Mouse (Mus musculus) spleen, postnatal 0 days (tissue): ENCODE data around the gene Zfp697. TPM values are rescaled to one million over a fixed set of nuclear protein-coding genes. Genes with fewer than 3 reads are reported as not detected.

Experiments
- polyA plus RNA-seq: library from polyadenylated mRNA; unstranded; fragments of >200 nt; fragmentation: Nextera tagmentation; extraction: Ambion mirVana; gene quantifications from 2 replicates; pipeline ENCODE4 v1.2.1, GENCODE M21; 2015

Zfp697 gene
- 0.72 and 1.1 TPM in 2 replicates for polyA plus RNA-seq

DNA sequence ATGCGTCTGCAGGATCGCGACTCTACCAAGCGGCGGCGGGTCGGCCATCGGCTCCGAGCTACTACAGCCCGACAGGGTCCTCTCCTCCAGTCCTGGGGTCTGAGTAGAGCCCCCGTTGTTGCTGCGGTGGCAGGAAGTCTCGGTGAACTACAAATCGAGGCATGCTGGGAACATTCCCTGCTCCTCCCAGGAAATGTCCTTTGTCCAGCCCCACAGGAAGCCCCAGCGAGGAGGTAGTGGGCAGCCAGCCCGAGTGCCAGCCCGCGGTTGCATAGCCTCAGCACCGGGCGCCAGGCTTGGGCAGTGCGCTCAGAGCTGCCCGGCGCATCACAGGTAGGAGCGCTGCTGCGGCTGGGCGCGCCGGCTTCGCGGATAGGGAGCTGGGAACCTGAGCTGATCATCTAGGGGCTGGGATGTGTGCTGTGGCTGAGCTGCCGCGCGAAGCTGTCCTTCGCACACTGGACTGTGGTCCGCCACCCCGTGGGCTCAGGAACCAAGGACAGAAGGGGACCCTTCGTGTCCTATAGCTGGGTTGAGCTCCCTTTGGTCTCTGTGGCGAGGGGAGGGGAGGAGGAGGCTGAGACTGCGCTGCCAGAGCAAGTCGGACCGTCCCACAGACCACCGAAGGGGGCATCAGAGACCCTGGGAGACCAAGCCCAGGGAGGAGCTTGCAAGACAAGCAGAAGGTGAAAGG, at the start of gene Zfp697:
Gene Zfp697, plus strand, starts transcription at position 216 of the 694 bp plus-strand sequence.

DNA sequence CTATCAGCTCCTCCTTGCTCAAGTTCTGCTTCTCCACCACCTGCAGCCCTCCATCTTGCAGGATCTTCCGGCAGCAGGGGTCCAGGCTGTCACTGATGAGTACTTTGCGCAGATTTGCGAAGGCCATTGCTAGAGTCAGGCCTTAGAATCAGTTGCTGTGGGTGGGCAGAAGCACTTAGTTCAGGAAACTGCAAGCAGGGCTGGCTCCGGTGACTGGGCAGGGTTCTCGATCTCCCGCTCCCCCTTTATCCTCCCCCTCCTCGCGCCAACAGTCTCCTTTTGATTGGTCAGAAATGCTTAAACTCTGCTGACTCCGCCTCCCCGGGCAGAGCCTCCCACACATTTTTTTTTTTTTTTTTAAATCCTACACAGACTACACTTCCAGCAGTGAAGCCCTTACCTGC, 42.6 kb upstream of the Zfp697 start, which contains the start of gene Phgdh:
Gene Phgdh, minus strand, starts transcription at position 285 of the 404 bp plus-strand sequence.

DNA sequence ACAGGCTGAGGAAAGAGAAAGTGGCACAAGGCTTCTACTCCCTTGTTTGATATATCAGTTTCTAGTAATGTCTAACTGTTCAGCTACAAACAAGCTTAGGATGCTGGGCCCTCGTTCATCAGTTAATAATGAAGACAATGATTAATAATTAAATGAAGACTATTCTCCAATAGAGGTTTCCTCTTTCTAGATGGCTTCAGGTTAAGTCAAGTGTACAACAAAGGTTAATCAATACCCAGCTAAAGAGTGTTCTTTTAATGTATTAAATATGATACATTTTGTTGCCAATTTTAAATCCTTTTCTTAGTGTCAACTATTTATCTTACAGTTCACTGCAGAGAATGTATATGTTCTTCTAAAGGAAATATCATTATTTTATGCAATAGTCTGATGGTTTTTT, 74.8 kb downstream of the Zfp697 start, which contains the start of gene Gm4450:
Gene Gm4450, minus strand, starts transcription at position 101 of the 400 bp plus-strand sequence.

DNA sequence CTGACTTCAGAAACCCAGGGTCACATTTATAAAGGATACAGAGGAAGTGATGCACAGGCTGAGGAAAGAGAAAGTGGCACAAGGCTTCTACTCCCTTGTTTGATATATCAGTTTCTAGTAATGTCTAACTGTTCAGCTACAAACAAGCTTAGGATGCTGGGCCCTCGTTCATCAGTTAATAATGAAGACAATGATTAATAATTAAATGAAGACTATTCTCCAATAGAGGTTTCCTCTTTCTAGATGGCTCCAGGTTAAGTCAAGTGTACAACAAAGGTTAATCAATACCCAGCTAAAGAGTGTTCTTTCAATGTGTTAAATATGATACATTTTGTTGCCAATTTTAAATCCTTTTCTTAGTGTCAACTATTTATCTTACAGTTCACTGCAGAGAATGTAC, 128.2 kb downstream of the Zfp697 start, which contains the start of gene Hsd3b4:
Gene Hsd3b4, minus strand, starts transcription at position 101 of the 400 bp plus-strand sequence.

DNA sequence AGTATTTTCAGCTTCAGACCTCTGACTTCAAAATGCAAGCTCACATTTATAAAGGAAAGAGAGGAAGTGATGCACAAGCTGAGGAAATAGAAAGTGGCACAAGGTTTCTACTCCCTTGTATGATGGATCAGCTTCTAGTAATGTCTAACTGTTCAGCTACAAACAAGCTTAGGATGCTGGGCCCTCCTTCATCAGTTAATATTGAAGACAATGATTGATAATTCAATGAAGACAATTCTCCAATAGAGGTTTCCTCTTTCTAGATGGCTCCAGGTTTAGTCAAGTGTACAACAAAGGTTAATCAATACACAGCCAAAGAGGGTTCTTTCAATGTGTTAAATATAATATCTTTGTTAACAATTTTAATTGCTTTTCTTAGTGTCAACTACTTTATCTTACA, 206.4 kb downstream of the Zfp697 start, which contains the start of gene Gm10681:
Gene Gm10681, minus strand, starts transcription at position 101 of the 400 bp plus-strand sequence.

DNA sequence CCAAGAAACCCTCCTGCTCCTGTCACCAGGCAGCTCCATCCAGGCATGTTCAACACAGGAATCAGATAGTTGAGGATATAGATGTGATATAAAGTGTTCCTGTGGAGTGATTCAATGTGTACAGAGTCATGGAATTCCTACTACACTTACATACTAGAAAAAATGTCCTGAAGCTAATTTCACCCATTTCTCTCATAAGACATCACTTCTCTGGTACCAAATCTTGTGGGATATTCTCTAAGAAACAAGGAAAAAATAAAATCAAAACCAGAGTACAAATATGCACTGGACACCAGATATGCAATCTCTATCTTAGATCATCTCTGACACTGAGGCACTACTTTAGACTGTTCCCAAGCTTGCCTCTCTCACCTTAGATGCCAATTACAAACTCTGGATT, 247.9 kb downstream of the Zfp697 start, which contains the start of gene Hsd3b5:
Gene Hsd3b5, minus strand, starts transcription at position 101 of the 400 bp plus-strand sequence.

DNA sequence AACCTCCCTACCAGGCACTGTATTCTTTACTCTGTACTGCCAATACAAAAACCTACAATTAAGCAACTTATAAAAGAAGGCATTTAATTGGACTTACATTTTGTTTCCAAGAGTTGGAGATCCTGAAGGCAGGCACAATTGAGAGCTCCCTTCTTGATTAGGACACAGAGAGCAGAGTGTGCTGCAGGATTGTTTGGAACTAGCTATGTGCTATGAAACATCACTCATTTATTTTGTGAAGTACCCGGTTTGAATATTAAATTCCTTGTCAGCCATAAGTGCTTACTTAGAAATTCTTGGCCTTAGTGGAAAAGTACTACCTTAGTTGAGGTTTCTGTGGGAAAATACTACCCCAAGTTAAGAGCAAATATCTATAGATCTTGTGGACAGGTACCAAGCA, 342.1 kb downstream of the Zfp697 start, which contains the start of gene Hsd3b2:
Gene Hsd3b2, minus strand, starts transcription at position 168 of the 400 bp plus-strand sequence.

Other genes with a start within 250 kb of the Zfp697 start
- not detected in 2 replicates for gene Adam30, start 221.8 kb upstream of the Zfp697 start, polyA plus RNA-seq
- gene Reg4, start 160.3 kb upstream of the Zfp697 start, polyA plus RNA-seq: not detected in 2 replicates
- 14.0 and 15.8 TPM in 2 replicates for gene Hmgcs2, start 102.0 kb upstream of the Zfp697 start, polyA plus RNA-seq
- 70.5 and 71.3 TPM in 2 replicates for gene Phgdh, start 42.5 kb upstream of the Zfp697 start, polyA plus RNA-seq
- not detected in 2 replicates for gene Gm4450, start 74.7 kb downstream of the Zfp697 start, polyA plus RNA-seq
- gene Hsd3b4, start 128.1 kb downstream of the Zfp697 start, polyA plus RNA-seq: not detected in 2 replicates
- gene Gm10681, start 206.3 kb downstream of the Zfp697 start, polyA plus RNA-seq: not detected in 2 replicates
- gene Hsd3b5, start 247.8 kb downstream of the Zfp697 start, polyA plus RNA-seq: not detected in 2 replicates